ENCODE assay signal across 16 mouse cellular contexts in the genomic region with DNA sequence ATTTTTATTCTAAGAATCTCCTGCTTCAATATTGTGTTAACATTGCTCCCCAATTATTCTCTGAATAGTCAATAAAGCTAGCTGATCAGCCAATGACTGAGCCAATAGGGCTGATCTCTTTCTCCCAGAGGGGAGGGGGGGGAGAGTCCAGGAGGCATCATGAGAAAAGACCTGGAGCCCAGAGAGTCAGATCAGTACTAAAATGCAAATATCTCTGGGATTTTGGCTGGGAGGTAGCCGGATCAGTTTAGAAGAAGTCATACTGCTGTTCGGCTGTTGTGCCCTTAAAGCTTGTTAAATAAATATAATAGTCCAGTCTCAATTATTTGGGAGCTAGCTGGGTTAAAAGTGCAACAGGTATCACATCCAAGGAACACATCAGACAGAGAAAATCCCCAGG. TPM values are rescaled to one million over a fixed set of nuclear protein-coding genes. Genes with fewer than 3 reads are reported as not detected.
DNase-seq lines count a peak whose midpoint lies in the region; TF ChIP-seq lines count a peak whose summit lies in the region.
"Had no signal": no experiment of that assay in that cellular context is flagged by ENCODE, and none has a peak within 500 bp of the region (broad histone marks: within the 10 kb centered on the region; RNA-seq: fewer than 3 reads in every experiment).

No protein-coding gene starts in this region.

- no peak for TF ChIP-seq CTCF in gastrocnemius, adult 2 months (IDR thresholded peaks at IDR 0.05)
- TF ChIP-seq CTCF in CH12.LX (conservative IDR thresholded peaks at IDR 0.05 in 1 of 2, IDR thresholded peaks at IDR 0.05 in 1 of 2; ENCODE audit: low read depth in 2 of 2, low read length in 2 of 2) = no peak

- DNase-seq in gastrocnemius, adult 2 months = no peak
- no peak for DNase-seq in gastrocnemius, adult 8-10 months (ENCODE audit: low spot score in 2 of 2)
- DNase-seq in CH12.LX (ENCODE audit: extremely low read depth) = peak; percentile 47
- no peak for DNase-seq in urinary bladder, postnatal 25 days (ENCODE audit: low spot score)
- DNase-seq: adrenal gland, adult 2 months; adrenal gland, adult 8-10 months; adrenal gland, postnatal 10 days; adrenal gland, postnatal 14 days; adrenal gland, postnatal 25 days; adrenal gland, postnatal 36 days; B cell, adult 2 months; cerebellum, adult 11 months; cerebellum, adult 11-12 months; cerebellum, adult 18-20 months had no signal

- intact Hi-C loops in gastrocnemius, adult 2 months (cut with DNase I) = no loop called here

- H3K9ac ChIP-seq in CH12.LX (ENCODE audit: insufficient read depth, low read depth) = no peak overlapping the region

- no peaks in the 10 kb centered on the region for H3K9me3 ChIP-seq in CH12.LX (replicated peaks; ENCODE audit: low read length)
- H3K9me3 ChIP-seq: G1E had no signal

- H3K4me1 ChIP-seq in CH12.LX (ENCODE audit: control insufficient read depth in 1 of 2, insufficient read depth in 2 of 2) = peaks cover 40 to 93% of the 10 kb centered on the region in 2 experiments

- TF ChIP-seq RAD21 in CH12.LX (IDR thresholded peaks at IDR 0.05; ENCODE audit: low read depth, low read length) = no peak

- H3K27ac ChIP-seq in gastrocnemius, adult 2 months = peak overlapping the region; percentile 91; the same call in 1 of the 2 replicates
- no peak overlapping the region for H3K27ac ChIP-seq in CH12.LX (ENCODE audit: insufficient read depth, low read depth)

- in situ Hi-C loops in CH12.LX (cut with MboI; ENCODE audit: low pct_ligation_motif_present, low pct_unique_long_range_greater_than_20kb, low sequenced_read_pairs) = loop anchor here (5.0 kb wide), 1 partner anchor 99 kb away; no protein-coding TSS in a partner anchor

- no peak for TF ChIP-seq POLR2A in CH12.LX (IDR thresholded peaks at IDR 0.05; ENCODE audit: low read depth, low read length)

- H3K4me2 ChIP-seq in CH12.LX (ENCODE audit: insufficient read depth, low read depth, poor library complexity, severe bottlenecking) = no peak overlapping the region

- dilution Hi-C loops in CH12.LX (cut with MboI; ENCODE audit: extremely low pct_ligation_motif_present, extremely low pct_unique_long_range_greater_than_20kb, low sequenced_read_pairs) = no loop called here

- H3K36me3 ChIP-seq in CH12.LX (replicated peaks in 1 of 2; ENCODE audit: control insufficient read depth in 1 of 2, insufficient read depth in 1 of 2, low read length in 1 of 2) = peaks cover 0 to 35% of the 10 kb centered on the region in 2 experiments

- H3K27me3 ChIP-seq in CH12.LX (replicated peaks) = no peaks in the 10 kb centered on the region
- H3K27me3 ChIP-seq: Patski had no signal

- peak; percentile 60 for TF ChIP-seq EP300 in CH12.LX (IDR thresholded peaks at IDR 0.05; ENCODE audit: low read length)

- H3K79me2 ChIP-seq in CH12.LX (replicated peaks; ENCODE audit: control insufficient read depth, extremely low read depth, insufficient read depth, poor library complexity, severe bottlenecking) = peaks cover 34% of the 10 kb centered on the region

- H3K4me3 ChIP-seq in gastrocnemius, adult 2 months = no peak overlapping the region
- H3K4me3 ChIP-seq in CH12.LX (replicated peaks in 1 of 3; ENCODE audit: low read depth in 2 of 3, low read length in 2 of 3, poor library complexity in 1 of 3) = no peak overlapping the region

TF ChIP-seq in CH12.LX, 34 proteins besides CTCF, POLR2A, EP300 and RAD21:
- TF ChIP-seq BHLHE40 (IDR thresholded peaks at IDR 0.05; ENCODE audit: low read depth, low read length) (0 out of 2 replicates have a peak, but pooled peaks have one; percentile 9), JUN (IDR thresholded peaks at IDR 0.05; ENCODE audit: insufficient read depth, low read depth, low read length) (peak; percentile 53; the same call in 1 of the 2 replicates), IRF4 (IDR thresholded peaks at IDR 0.05; ENCODE audit: low read depth, low read length) (peak; percentile 78), ZNF384 (IDR thresholded peaks at IDR 0.05; ENCODE audit: low read depth, low read length) (no peak), JUND (conservative IDR thresholded peaks at IDR 0.05; ENCODE audit: low read depth, low read length) (peak; percentile 75)

RNA-seq across cellular contexts. Expression of gene Akap1, which starts 10.8 kb away (rescaled TPM):
- 10 to 100 TPM; 62.5 to 93.2 TPM for total RNA-seq in gastrocnemius, adult 2 months (2021)
- total RNA-seq in gastrocnemius, adult 8-10 months (2022) = 10 to 100 TPM; 61.8 to 71.6 (median 65.3) TPM
- total RNA-seq in CH12.LX (2012; rRNA removed) (46.4 and 57.6 TPM in 2 replicates), CH12.LX (2014; rRNA removed) (47.5 and 51.6 TPM in 2 replicates)
- 53.4 and 54.8 TPM in 2 replicates for polyA plus RNA-seq in CH12.LX (2012; ENCODE audit: insufficient read length, low read depth)
